Mouse (Mus musculus): ENCODE measurements at regions not wholly inside any gene's neighbourhood (a gene's known extent, or its start where the extent isn't known, plus 50 kb on each side); places are given as distances from the start of the nearest gene placed in this dataset.

- ATAC-seq (replicated peaks; ENCODE audit: insufficient number of reproducible peaks, low FRiP score, low TSS enrichment), result no peak
- Histone ChIP-seq H3K36me3 (ENCODE audit: control insufficient read depth, insufficient read depth, low read length) (no peaks in the 10 kb centered on the region), H3K9me3 (replicated peaks; ENCODE audit: control insufficient read depth, low read length) (no peaks in the 10 kb centered on the region), H3K27me3 (ENCODE audit: control insufficient read depth, insufficient read depth, low read length) (no peaks in the 10 kb centered on the region), H3K9ac (ENCODE audit: low read depth, low read length) (no peak overlapping the region), H3K4me3 (ENCODE audit: low read depth, low read length) (no peak overlapping the region), H3K27ac (ENCODE audit: low read depth, low read length) (no peak overlapping the region), H3K4me2 (no peak overlapping the region), H3K4me1 (ENCODE audit: control insufficient read depth, insufficient read depth, low read length) (no peaks in the 10 kb centered on the region)
- 48% methylated on average over 2 of the region's 2 CpGs for WGBS (ENCODE audit: insufficient replicate concordance)
These were observed 237.4 kb downstream of the Snx13 start for GRCm38 (mm10) chr12:35284345-35284744.

GRCm38 (mm10) chr12:35283925-35284324, 236.9 kb downstream of the Snx13 start:
- WGBS (ENCODE audit: insufficient replicate concordance), result 59% methylated on average over 5 of the region's 5 CpGs

GRCm38 (mm10) chr12:35283407-35283806, 236.4 kb downstream of the Snx13 start:
- H3K4me1 ChIP-seq (ENCODE audit: control insufficient read depth, insufficient read depth, low read length), result no peaks in the 10 kb centered on the region
- no peaks in the 10 kb centered on the region for H3K36me3 ChIP-seq (ENCODE audit: control insufficient read depth, insufficient read depth, low read length)
- no peak overlapping the region for H3K4me2 ChIP-seq
- no peak overlapping the region for H3K4me3 ChIP-seq (ENCODE audit: low read depth, low read length)
- H3K9ac ChIP-seq (ENCODE audit: low read depth, low read length), result no peak overlapping the region
- no peak for ATAC-seq (replicated peaks; ENCODE audit: insufficient number of reproducible peaks, low FRiP score, low TSS enrichment)
- H3K27me3 ChIP-seq (ENCODE audit: control insufficient read depth, insufficient read depth, low read length), result no peaks in the 10 kb centered on the region
- no peaks in the 10 kb centered on the region for H3K9me3 ChIP-seq (replicated peaks; ENCODE audit: control insufficient read depth, low read length)
- H3K27ac ChIP-seq (ENCODE audit: low read depth, low read length), result no peak overlapping the region

More at GRCm38 (mm10) chr12:35283925-35284324, 236.9 kb downstream of the Snx13 start:
- Histone ChIP-seq H3K36me3 (ENCODE audit: control insufficient read depth, insufficient read depth, low read length) (no peaks in the 10 kb centered on the region), H3K27ac (ENCODE audit: low read depth, low read length) (no peak overlapping the region), H3K27me3 (ENCODE audit: control insufficient read depth, insufficient read depth, low read length) (no peaks in the 10 kb centered on the region), H3K4me2 (no peak overlapping the region), H3K9me3 (replicated peaks; ENCODE audit: control insufficient read depth, low read length) (no peaks in the 10 kb centered on the region), H3K9ac (ENCODE audit: low read depth, low read length) (no peak overlapping the region), H3K4me1 (ENCODE audit: control insufficient read depth, insufficient read depth, low read length) (no peaks in the 10 kb centered on the region), H3K4me3 (ENCODE audit: low read depth, low read length) (no peak overlapping the region)
- no peak for ATAC-seq (replicated peaks; ENCODE audit: insufficient number of reproducible peaks, low FRiP score, low TSS enrichment)

GRCm38 (mm10) chr12:35269465-35269864, 222.5 kb downstream of the Snx13 start:
- no peak for ATAC-seq (replicated peaks; ENCODE audit: insufficient number of reproducible peaks, low FRiP score, low TSS enrichment)
- H3K27me3 ChIP-seq (ENCODE audit: control insufficient read depth, insufficient read depth, low read length), result no peaks in the 10 kb centered on the region
- no peaks in the 10 kb centered on the region for H3K9me3 ChIP-seq (replicated peaks; ENCODE audit: control insufficient read depth, low read length)
- no peak overlapping the region for H3K4me3 ChIP-seq (ENCODE audit: low read depth, low read length)
- H3K4me2 ChIP-seq, result no peak overlapping the region
- no peaks in the 10 kb centered on the region for H3K36me3 ChIP-seq (ENCODE audit: control insufficient read depth, insufficient read depth, low read length)
- no peaks in the 10 kb centered on the region for H3K4me1 ChIP-seq (ENCODE audit: control insufficient read depth, insufficient read depth, low read length)
- H3K9ac ChIP-seq (ENCODE audit: low read depth, low read length), result no peak overlapping the region
- no peak overlapping the region for H3K27ac ChIP-seq (ENCODE audit: low read depth, low read length)

- H3K9me3 ChIP-seq (replicated peaks; ENCODE audit: control insufficient read depth, low read length), result no peaks in the 10 kb centered on the region
- H3K9ac ChIP-seq (ENCODE audit: low read depth, low read length), result no peak overlapping the region
- H3K4me3 ChIP-seq (ENCODE audit: low read depth, low read length), result no peak overlapping the region
- no peaks in the 10 kb centered on the region for H3K4me1 ChIP-seq (ENCODE audit: control insufficient read depth, insufficient read depth, low read length)
- no peak overlapping the region for H3K4me2 ChIP-seq
- WGBS (ENCODE audit: insufficient replicate concordance), result 48% methylated on average over 2 of the region's 2 CpGs
- no peak overlapping the region for H3K27ac ChIP-seq (ENCODE audit: low read depth, low read length)
- no peaks in the 10 kb centered on the region for H3K27me3 ChIP-seq (ENCODE audit: control insufficient read depth, insufficient read depth, low read length)
- H3K36me3 ChIP-seq (ENCODE audit: control insufficient read depth, insufficient read depth, low read length), result no peaks in the 10 kb centered on the region
- ATAC-seq (replicated peaks; ENCODE audit: insufficient number of reproducible peaks, low FRiP score, low TSS enrichment), result no peak
These were observed 221.0 kb downstream of the Snx13 start for GRCm38 (mm10) chr12:35268006-35268405.

GRCm38 (mm10) chr12:35267023-35267654, 220.2 kb downstream of the Snx13 start:
- no peaks in the 10 kb centered on the region for H3K4me1 ChIP-seq (ENCODE audit: control insufficient read depth, insufficient read depth, low read length)

GRCm38 (mm10) chr12:35259781-35260180, 212.8 kb downstream of the Snx13 start:
- Histone ChIP-seq H3K4me3 (ENCODE audit: low read depth, low read length) (no peak overlapping the region), H3K36me3 (ENCODE audit: control insufficient read depth, insufficient read depth, low read length) (no peaks in the 10 kb centered on the region)
- no peak for ATAC-seq (replicated peaks; ENCODE audit: insufficient number of reproducible peaks, low FRiP score, low TSS enrichment)

More at GRCm38 (mm10) chr12:35267023-35267654, 220.2 kb downstream of the Snx13 start:
- Histone ChIP-seq H3K27ac (ENCODE audit: low read depth, low read length) (no peak overlapping the region), H3K4me2 (no peak overlapping the region), H3K27me3 (ENCODE audit: control insufficient read depth, insufficient read depth, low read length) (no peaks in the 10 kb centered on the region), H3K9ac (ENCODE audit: low read depth, low read length) (no peak overlapping the region), H3K4me3 (ENCODE audit: low read depth, low read length) (no peak overlapping the region), H3K9me3 (replicated peaks; ENCODE audit: control insufficient read depth, low read length) (no peaks in the 10 kb centered on the region), H3K36me3 (ENCODE audit: control insufficient read depth, insufficient read depth, low read length) (no peaks in the 10 kb centered on the region)
- WGBS (ENCODE audit: insufficient replicate concordance), result 49% methylated on average over 6 of the region's 6 CpGs
- ATAC-seq (replicated peaks; ENCODE audit: insufficient number of reproducible peaks, low FRiP score, low TSS enrichment), result no peak

GRCm38 (mm10) chr12:35255723-35256401, 208.9 kb downstream of the Snx13 start:
- H3K9me3 ChIP-seq (replicated peaks; ENCODE audit: control insufficient read depth, low read length), result peaks cover 4% of the 10 kb centered on the region
- no peaks in the 10 kb centered on the region for H3K4me1 ChIP-seq (ENCODE audit: control insufficient read depth, insufficient read depth, low read length)
- H3K4me2 ChIP-seq, result no peak overlapping the region
- no peak overlapping the region for H3K9ac ChIP-seq (ENCODE audit: low read depth, low read length)
- no peak overlapping the region for H3K27ac ChIP-seq (ENCODE audit: low read depth, low read length)
- 76% methylated on average over 2 of the region's 2 CpGs for WGBS (ENCODE audit: insufficient replicate concordance)
- no peaks in the 10 kb centered on the region for H3K36me3 ChIP-seq (ENCODE audit: control insufficient read depth, insufficient read depth, low read length)
- no peak for ATAC-seq (replicated peaks; ENCODE audit: insufficient number of reproducible peaks, low FRiP score, low TSS enrichment)
- no peaks in the 10 kb centered on the region for H3K27me3 ChIP-seq (ENCODE audit: control insufficient read depth, insufficient read depth, low read length)
- H3K4me3 ChIP-seq (ENCODE audit: low read depth, low read length), result no peak overlapping the region

More at GRCm38 (mm10) chr12:35259781-35260180, 212.8 kb downstream of the Snx13 start:
- Histone ChIP-seq H3K9me3 (replicated peaks; ENCODE audit: control insufficient read depth, low read length) (no peaks in the 10 kb centered on the region), H3K4me2 (no peak overlapping the region), H3K27ac (ENCODE audit: low read depth, low read length) (no peak overlapping the region), H3K27me3 (ENCODE audit: control insufficient read depth, insufficient read depth, low read length) (no peaks in the 10 kb centered on the region), H3K9ac (ENCODE audit: low read depth, low read length) (no peak overlapping the region), H3K4me1 (ENCODE audit: control insufficient read depth, insufficient read depth, low read length) (no peaks in the 10 kb centered on the region)

GRCm38 (mm10) chr12:35248476-35248875, 201.5 kb downstream of the Snx13 start:
- no peak overlapping the region for H3K4me2 ChIP-seq
- H3K4me3 ChIP-seq (ENCODE audit: low read depth, low read length), result no peak overlapping the region
- no peak overlapping the region for H3K27ac ChIP-seq (ENCODE audit: low read depth, low read length)
- H3K9ac ChIP-seq (ENCODE audit: low read depth, low read length), result no peak overlapping the region
- WGBS (ENCODE audit: insufficient replicate concordance), result 71% methylated on average over 5 of the region's 5 CpGs
- H3K4me1 ChIP-seq (ENCODE audit: control insufficient read depth, insufficient read depth, low read length), result no peaks in the 10 kb centered on the region
- no peaks in the 10 kb centered on the region for H3K36me3 ChIP-seq (ENCODE audit: control insufficient read depth, insufficient read depth, low read length)
- peaks cover 4% of the 10 kb centered on the region for H3K9me3 ChIP-seq (replicated peaks; ENCODE audit: control insufficient read depth, low read length)
- H3K27me3 ChIP-seq (ENCODE audit: control insufficient read depth, insufficient read depth, low read length), result no peaks in the 10 kb centered on the region
- no peak for ATAC-seq (replicated peaks; ENCODE audit: insufficient number of reproducible peaks, low FRiP score, low TSS enrichment)
